15 mouse cellular contexts compared by ENCODE assay signal in the genomic region with DNA sequence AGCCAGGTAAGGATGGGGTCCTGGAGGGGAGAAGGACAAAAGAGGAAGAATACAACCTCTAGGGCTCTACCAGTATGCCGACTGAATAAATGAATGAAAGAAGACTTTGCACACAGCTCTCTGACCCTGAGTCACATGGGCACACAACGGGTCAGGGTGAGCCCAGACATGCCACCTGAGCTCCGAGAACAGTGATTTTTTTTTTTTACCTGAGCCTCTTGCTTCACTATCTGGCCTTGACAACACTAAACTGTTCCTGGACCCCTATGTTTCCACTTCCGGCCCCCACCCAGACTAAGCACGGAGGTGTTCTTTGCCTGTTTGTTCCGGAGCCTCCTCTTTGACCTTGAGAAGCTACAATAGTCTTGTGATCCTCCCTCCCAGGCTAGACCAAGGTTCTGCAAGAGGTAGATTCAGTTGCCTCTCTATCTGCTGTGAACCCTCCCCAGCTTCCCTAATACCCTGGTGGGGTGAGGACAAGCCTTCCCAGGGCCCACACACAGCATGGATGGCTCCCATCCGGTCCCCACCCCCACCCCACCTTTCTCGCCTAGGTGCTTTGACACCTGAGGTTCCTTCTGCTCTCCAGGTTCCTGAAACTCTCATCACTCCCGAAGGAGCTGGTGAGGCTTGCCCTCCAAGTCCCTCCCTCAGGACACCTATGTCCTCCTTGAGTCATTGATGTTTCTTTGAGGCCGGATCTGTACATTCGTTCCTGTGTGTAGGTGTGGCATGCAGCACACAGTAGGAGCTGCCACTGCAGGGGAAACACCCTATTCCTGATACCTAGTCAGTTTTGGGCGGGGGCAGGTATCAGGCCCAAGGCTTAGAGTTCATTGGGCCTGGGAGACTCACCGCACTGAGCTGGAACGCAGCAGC. TPM values are rescaled to one million over a fixed set of nuclear protein-coding genes. Genes with fewer than 3 reads are reported as not detected.
DNase-seq lines count a peak whose midpoint lies in the region; ATAC-seq and TF ChIP-seq lines count a peak whose summit lies in the region.
"Had no signal": no experiment of that assay in that cellular context is flagged by ENCODE, and none has a peak within 500 bp of the region (broad histone marks: within the 10 kb centered on the region; RNA-seq: fewer than 3 reads in every experiment).

No protein-coding gene starts in this region.

- DNase-seq in R1 (ENCODE audit: low read depth, low spot score): peak; percentile 99
- no peak for DNase-seq in forebrain, embryonic 14.5 days (ENCODE audit: low spot score)
- no peak for DNase-seq in midbrain, postnatal 0 days (ENCODE audit: low spot score)
- no peak for DNase-seq in heart, postnatal 36 days
- DNase-seq in layer of hippocampus, postnatal 36 days: no peak
- no peak for DNase-seq in cerebellum, postnatal 36 days
- DNase-seq in right cerebral cortex, adult 2 months (ENCODE audit: low spot score in 2 of 2): no peak
- DNase-seq: cerebellum, adult 2 months; heart, adult 2 months; heart, postnatal 14 days; kidney, adult 2 months had no signal

- peak overlapping the region; percentile 82 for H3K27ac ChIP-seq in forebrain, embryonic 14.5 days (ENCODE audit: low read depth, low read length)
- peak overlapping the region; percentile 9 for H3K27ac ChIP-seq in hindbrain, embryonic 16.5 days (ENCODE audit: low read depth, low read length)
- peak overlapping the region; percentile 43 for H3K27ac ChIP-seq in midbrain, postnatal 0 days (ENCODE audit: low read depth, low read length)
- H3K27ac ChIP-seq: heart, adult 2 months had no signal

- peak overlapping the region; percentile 20; the same call in 1 of the 2 replicates for H3K4me2 ChIP-seq in forebrain, embryonic 14.5 days (ENCODE audit: low read length)
- no peak overlapping the region for H3K4me2 ChIP-seq in hindbrain, embryonic 16.5 days (ENCODE audit: low read length)
- no peak overlapping the region for H3K4me2 ChIP-seq in midbrain, postnatal 0 days (ENCODE audit: low read depth, low read length, poor library complexity, severe bottlenecking)
- H3K4me2 ChIP-seq: liver, embryonic 11.5 days had no signal

- H3K9ac ChIP-seq in forebrain, embryonic 14.5 days (ENCODE audit: low read length): no peak overlapping the region
- peak overlapping the region; percentile 2; the same call in 1 of the 2 replicates for H3K9ac ChIP-seq in hindbrain, embryonic 16.5 days (ENCODE audit: low read depth, low read length)
- no peak overlapping the region for H3K9ac ChIP-seq in midbrain, postnatal 0 days (replicated peaks; ENCODE audit: low read length, poor library complexity, severe bottlenecking)

- H3K4me1 ChIP-seq in forebrain, embryonic 14.5 days (ENCODE audit: control insufficient read depth, insufficient read depth, low read length): peaks cover 13% of the 10 kb centered on the region
- H3K4me1 ChIP-seq in hindbrain, embryonic 16.5 days (ENCODE audit: control insufficient read depth, insufficient read depth, low read depth, low read length): peaks cover 15% of the 10 kb centered on the region
- H3K4me1 ChIP-seq in midbrain, postnatal 0 days (ENCODE audit: insufficient read depth, low read length): no peaks in the 10 kb centered on the region; the same call in 1 of the 2 replicates

- intact Hi-C loops in heart, postnatal 36 days (cut with DNase I): no loop called here

- H3K36me3 ChIP-seq in forebrain, embryonic 14.5 days (ENCODE audit: control insufficient read depth, insufficient read depth, low read length): no peaks in the 10 kb centered on the region
- no peaks in the 10 kb centered on the region for H3K36me3 ChIP-seq in hindbrain, embryonic 16.5 days (ENCODE audit: control insufficient read depth, insufficient read depth, low read length)
- no peaks in the 10 kb centered on the region for H3K36me3 ChIP-seq in midbrain, postnatal 0 days (ENCODE audit: insufficient read depth, low read length)

- no peaks in the 10 kb centered on the region for H3K9me3 ChIP-seq in forebrain, embryonic 14.5 days (replicated peaks; ENCODE audit: control insufficient read depth, low read length)
- H3K9me3 ChIP-seq in hindbrain, embryonic 16.5 days (ENCODE audit: control insufficient read depth, low read length): no peaks in the 10 kb centered on the region
- H3K9me3 ChIP-seq in midbrain, postnatal 0 days (ENCODE audit: low read length): no peaks in the 10 kb centered on the region

- H3K27me3 ChIP-seq in forebrain, embryonic 14.5 days (replicated peaks; ENCODE audit: control insufficient read depth, insufficient read depth, low read length): no peaks in the 10 kb centered on the region
- H3K27me3 ChIP-seq in hindbrain, embryonic 16.5 days (replicated peaks; ENCODE audit: control insufficient read depth, insufficient read depth, low read length): no peaks in the 10 kb centered on the region
- H3K27me3 ChIP-seq in midbrain, postnatal 0 days (ENCODE audit: insufficient read depth, low read length): no peaks in the 10 kb centered on the region

- H3K4me3 ChIP-seq in forebrain, embryonic 14.5 days (ENCODE audit: low read depth, low read length): no peak overlapping the region
- H3K4me3 ChIP-seq in hindbrain, embryonic 16.5 days (ENCODE audit: low read length): no peak overlapping the region
- no peak overlapping the region for H3K4me3 ChIP-seq in midbrain, postnatal 0 days (ENCODE audit: low read depth, low read length)
- H3K4me3 ChIP-seq: erythroblast, embryonic 14.5 days; heart, adult 2 months had no signal

- ATAC-seq in forebrain, embryonic 14.5 days: no peak
- ATAC-seq in hindbrain, embryonic 16.5 days: no peak
- no peak for ATAC-seq in midbrain, postnatal 0 days (ENCODE audit: low FRiP score)
- ATAC-seq: lung, postnatal 0 days had no signal

- no peak for TF ChIP-seq CTCF in midbrain, postnatal 0 days (IDR thresholded peaks at IDR 0.05)

- WGBS in forebrain, embryonic 14.5 days: 61% methylated on average over 14 of the region's 14 CpGs
- 62% methylated on average over 14 of the region's 14 CpGs for WGBS in hindbrain, embryonic 16.5 days
- WGBS in midbrain, postnatal 0 days: 71% methylated on average over 14 of the region's 14 CpGs

RNA-seq across cellular contexts. Expression of a gene that starts 58.7 kb away (rescaled TPM):
- polyA plus RNA-seq in forebrain, embryonic 14.5 days (2014; fragmentation: Nextera tagmentation; extraction: Ambion mirVana): 0.12 and 0.15 TPM in 2 replicates
- polyA plus RNA-seq in hindbrain, embryonic 16.5 days (2015; fragmentation: Nextera tagmentation; extraction: Ambion mirVana): 0.14 and 0.21 TPM in 2 replicates
- total RNA-seq in midbrain, postnatal 0 days (2014; rRNA removed): 0.42 and 0.77 TPM in 2 replicates
- polyA plus RNA-seq in midbrain, postnatal 0 days (2015; fragmentation: Nextera tagmentation; extraction: Ambion mirVana): 0.17 and 0.26 TPM in 2 replicates
- total RNA-seq in heart, postnatal 36 days (2021): 1 to 10 TPM; 4.7 to 5.9 TPM
- under 1 TPM; 0.32 to 0.35 TPM for total RNA-seq in layer of hippocampus, postnatal 36 days (2021)
- polyA plus RNA-seq: erythroblast, embryonic 14.5 days; liver, embryonic 11.5 days had no signal

Comparison
In these comparisons a context has a peak if more than half of its experiments do, and no peak if none do; other contexts are left out.
1. H3K27ac ChIP-seq: peak in every context shown above with its lines; median percentile 82 in forebrain, embryonic 14.5 days; 43 in midbrain, postnatal 0 days; 9 in hindbrain, embryonic 16.5 days.